Mouse (Mus musculus) embryonic fibroblast, embryonic 13.5 days (primary cell): ENCODE results near the gene 4930518I15Rik. TPM values are rescaled to one million over a fixed set of nuclear protein-coding genes. Genes with fewer than 3 reads are reported as not detected.
A peak's percentile ranks its signal among the peaks of the same experiment; 100 is the strongest.
"Not testable (repeated sequence)": the region's sequence is repeated elsewhere in the genome, so short reads cannot be mapped to it uniquely, and the experiment has no call there.

Experiments
- H3K27ac ChIP-seq: 2 replicates; pipeline ENCODE4 v1.5.1; 2012; ENCODE audit warnings: low read length, control low read depth, inconsistent platforms; ENCODE audit not compliant: insufficient read depth
- H3K4me1 ChIP-seq: 2 replicates; pipeline ENCODE4 v1.6.1; 2011; ENCODE audit warnings: low read length; ENCODE audit not compliant: control insufficient read depth, insufficient read depth
- H3K4me3 ChIP-seq: 2 replicates; pipeline ENCODE4 v1.5.1; 2011; ENCODE audit warnings: mild to moderate bottlenecking, control low read depth, low read length; ENCODE audit not compliant: insufficient read depth
- CTCF ChIP-seq: IDR thresholded peaks from 2 replicates; pipeline ENCODE4 v1.5.1; 2011; ENCODE audit warnings: mild to moderate bottlenecking, control low read depth, low read length, moderate library complexity, borderline replicate concordance; ENCODE audit not compliant: insufficient read depth
- POLR2A ChIP-seq: IDR thresholded peaks from 2 replicates; pipeline ENCODE4 v1.6.1; 2011; ENCODE audit warnings: low read depth, mild to moderate bottlenecking, control low read depth, low read length, moderate library complexity
- polyA plus RNA-seq: library from polyadenylated mRNA; stranded (reverse); fragments of >200 nt; gene quantifications from 2 replicates; pipeline ENCODE4 v1.2.4, GENCODE M21; 2011; ENCODE audit warnings: low read depth; ENCODE audit not compliant: missing spikeins, insufficient read length

4930518I15Rik gene
- polyA plus RNA-seq, 1 experiment, result 2.4 TPM

- Histone ChIP-seq H3K4me3 (peak within 1 kb of the TSS; percentile 95), H3K27ac (peak within 1 kb of the TSS; percentile 80), H3K4me1 (0 out of 2 replicates have a peak, but pooled peaks cover 3% of the 10 kb centered on the region)
- TF ChIP-seq POLR2A (peak; percentile 73), CTCF (peak; percentile 66; the same call in 1 of the 2 replicates)
Measured at GRCm38 (mm10) chr2:156862772-156863486, 5.2 kb upstream of the 4930518I15Rik start, which contains the start of gene Rab5if. Gene Rab5if (plus strand): TSS chr2:156863128.

- Histone ChIP-seq H3K4me3 (peak overlapping the region; percentile 76), H3K4me1 (peaks cover 3% of the 10 kb centered on the region; the same call in 1 of the 2 replicates), H3K27ac (peak overlapping the region; percentile 80)
- no peak for TF ChIP-seq CTCF
- TF ChIP-seq POLR2A, result no peak; the same call in 1 of the 2 replicates
Measured at GRCm38 (mm10) chr2:156862041-156862717, 4.4 kb upstream of the 4930518I15Rik start.

- H3K4me3 ChIP-seq, result no peak overlapping the region
- H3K27ac ChIP-seq, result no peak overlapping the region
Measured at GRCm38 (mm10) chr2:156858671-156859070, 925 bp upstream of the 4930518I15Rik start.

GRCm38 (mm10) chr2:156857385-156857791 is 358 bp downstream of the 4930518I15Rik start:
- no peaks in the 10 kb centered on the region; the same call in 1 of the 2 replicates for H3K4me1 ChIP-seq
- no peak overlapping the region for H3K27ac ChIP-seq
- TF ChIP-seq CTCF (no peak), POLR2A (no peak)
- H3K4me3 ChIP-seq, result no peak overlapping the region

More at GRCm38 (mm10) chr2:156858671-156859070, 925 bp upstream of the 4930518I15Rik start:
- no peaks in the 10 kb centered on the region; the same call in 1 of the 2 replicates for H3K4me1 ChIP-seq
- TF ChIP-seq POLR2A (no peak), CTCF (no peak)

- H3K4me3 ChIP-seq, result no peak overlapping the region
- H3K27ac ChIP-seq, result no peak overlapping the region
- TF ChIP-seq POLR2A (no peak), CTCF (no peak)
- H3K4me1 ChIP-seq, result no peaks in the 10 kb centered on the region; the same call in 1 of the 2 replicates
Measured at GRCm38 (mm10) chr2:156856311-156856710, 1.4 kb downstream of the 4930518I15Rik start.

GRCm38 (mm10) chr2:156853999-156854771 is 3.6 kb downstream of the 4930518I15Rik start:
- not testable (repeated sequence) for H3K4me1 ChIP-seq, H3K27ac ChIP-seq, H3K4me3 ChIP-seq
- peak; percentile 62; the same call in 1 of the 2 replicates for TF ChIP-seq CTCF

- not testable (repeated sequence) for H3K4me1 ChIP-seq, H3K4me3 ChIP-seq, H3K27ac ChIP-seq
Measured at GRCm38 (mm10) chr2:156853584-156853983, 4.2 kb downstream of the 4930518I15Rik start.

GRCm38 (mm10) chr2:156850505-156850904 is 7.2 kb downstream of the 4930518I15Rik start:
- TF ChIP-seq POLR2A (no peak), CTCF (no peak)
- Histone ChIP-seq H3K4me3 (no peak overlapping the region), H3K4me1 (no peaks in the 10 kb centered on the region), H3K27ac (no peak overlapping the region)

- no peaks in the 10 kb centered on the region for H3K4me1 ChIP-seq
- TF ChIP-seq POLR2A (no peak), CTCF (no peak)
- no peak overlapping the region for H3K4me3 ChIP-seq
- H3K27ac ChIP-seq, result no peak overlapping the region
Measured at GRCm38 (mm10) chr2:156848526-156849182, 9.1 kb downstream of the 4930518I15Rik start.
